Mouse (Mus musculus) midbrain, embryonic 14.5 days (tissue): ENCODE measurements around the gene Gcsh. TPM values are rescaled to one million over a fixed set of nuclear protein-coding genes. Genes with fewer than 3 reads are reported as not detected.

Experiments
- ATAC-seq: fragments of 200-750 bp; cut with Nextera tagmentation; 2 replicates; pipeline ENCODE4 v1.8.0; 2017; ENCODE audit warnings: moderate number of reproducible peaks, moderate library complexity; ENCODE audit not compliant: low FRiP score, low TSS enrichment
- DNase-seq: peaks from one replicate; pipeline ENCODE4 v3.0.0-alpha.2; 2015
- H3K27ac ChIP-seq: fragments of 300-500 bp; sonication (generic); replicated peaks from 2 replicates; pipeline ENCODE4 v1.5.1; 2014; ENCODE audit warnings: mild to moderate bottlenecking, low read depth, low read length, moderate library complexity
- H3K27me3 ChIP-seq: fragments of 300-500 bp; sonication (generic); 2 replicates; pipeline ENCODE4 v1.6.1; 2014; ENCODE audit warnings: low read length, control low read depth, mixed read lengths; ENCODE audit not compliant: control insufficient read depth, insufficient read depth
- H3K36me3 ChIP-seq: fragments of 300-500 bp; sonication (generic); 2 replicates; pipeline ENCODE4 v1.6.1; 2014; ENCODE audit warnings: low read length, control low read depth; ENCODE audit not compliant: control insufficient read depth, insufficient read depth
- H3K4me1 ChIP-seq: fragments of 300-500 bp; sonication (generic); 2 replicates; pipeline ENCODE4 v1.6.1; 2014; ENCODE audit warnings: mild to moderate bottlenecking, antibody characterized with exemption, low read length, control low read depth; ENCODE audit not compliant: control insufficient read depth, insufficient read depth
- H3K4me2 ChIP-seq: fragments of 300-500 bp; sonication (generic); 2 replicates; pipeline ENCODE4 v1.6.1; 2014; ENCODE audit warnings: mild to moderate bottlenecking, low read length, moderate library complexity
- H3K4me3 ChIP-seq: fragments of 300-500 bp; sonication (generic); replicated peaks from 2 replicates; pipeline ENCODE4 v1.5.1; 2014; ENCODE audit warnings: low read depth, low read length
- H3K9ac ChIP-seq: fragments of 300-500 bp; sonication (generic); replicated peaks from 2 replicates; pipeline ENCODE4 v1.6.1; 2014; ENCODE audit warnings: mild to moderate bottlenecking, low read length, moderate library complexity
- H3K9me3 ChIP-seq: fragments of 300-500 bp; sonication (generic); 2 replicates; pipeline ENCODE4 v1.6.1; 2016; ENCODE audit warnings: low read length, control low read depth, mixed read lengths; ENCODE audit not compliant: control insufficient read depth
- WGBS: fragments of 180-500 bp; shearing (Covaris S2); extraction: QIAGEN DNeasy Blood & Tissue Kit; methylation state at CpG from one replicate; pipeline ENCODE4 v1.1.7; 2014; 5-methylcytosine and 5-hydroxymethylcytosine counted together
- polyA plus RNA-seq: library from polyadenylated mRNA; unstranded; fragments of >200 nt; fragmentation: Nextera tagmentation; extraction: Ambion mirVana; gene quantifications from 2 replicates; pipeline ENCODE4 v1.2.1, GENCODE M21; 2014

Gcsh gene
- polyA plus RNA-seq, 1 experiment from 2014 or later = 87.5 TPM

GRCm38 (mm10) chr8:116943555-116944384, 49.6 kb downstream of the Gcsh start:
- under 1% methylated on average over 62 of the region's 62 CpGs for WGBS
- H3K27ac ChIP-seq = peak overlapping the region; percentile 68
- H3K36me3 ChIP-seq = 0 out of 2 replicates have a peak, but pooled peaks cover 6% of the 10 kb centered on the region
- no peaks in the 10 kb centered on the region for H3K27me3 ChIP-seq
- H3K4me3 ChIP-seq = peak overlapping the region; percentile 99
- H3K9ac ChIP-seq = peak overlapping the region; percentile 92
- DNase-seq = peak; percentile 48
- no peaks in the 10 kb centered on the region for H3K9me3 ChIP-seq
- H3K4me1 ChIP-seq = peaks cover 15% of the 10 kb centered on the region
- peak; percentile 83 for ATAC-seq
- peak overlapping the region; percentile 96 for H3K4me2 ChIP-seq

GRCm38 (mm10) chr8:116943161-116943554, 50.2 kb downstream of the Gcsh start, which contains the start of gene Atmin:
Gene Atmin, plus strand, starts transcription at chr8:116943393.
- Histone ChIP-seq H3K4me1 (peaks cover 15% of the 10 kb centered on the region), H3K36me3 (0 out of 2 replicates have a peak, but pooled peaks cover 6% of the 10 kb centered on the region), H3K27me3 (no peaks in the 10 kb centered on the region), H3K4me3 (peak within 1 kb of the TSS; percentile 99), H3K9me3 (no peaks in the 10 kb centered on the region), H3K9ac (peak within 1 kb of the TSS; percentile 92), H3K4me2 (peak within 1 kb of the TSS; percentile 96), H3K27ac (peak within 1 kb of the TSS; percentile 68)
- under 1% methylated on average over 28 of the region's 46 CpGs for WGBS
- peak; percentile 91 for ATAC-seq
- peak; percentile 97 for DNase-seq

GRCm38 (mm10) chr8:116942284-116943058, 50.9 kb downstream of the Gcsh start:
- DNase-seq (peak; percentile 5), ATAC-seq (no peak)
- WGBS = 79% methylated on average over 12 of the region's 12 CpGs
- H3K9me3 ChIP-seq = no peaks in the 10 kb centered on the region
- H3K27ac ChIP-seq = no peak overlapping the region
- peak overlapping the region; percentile 32; the same call in 1 of the 2 replicates for H3K4me2 ChIP-seq
- no peak overlapping the region for H3K9ac ChIP-seq
- 0 out of 2 replicates have a peak, but pooled peaks cover 6% of the 10 kb centered on the region for H3K36me3 ChIP-seq
- H3K27me3 ChIP-seq = no peaks in the 10 kb centered on the region
- peaks cover 15% of the 10 kb centered on the region for H3K4me1 ChIP-seq
- no peak overlapping the region for H3K4me3 ChIP-seq

GRCm38 (mm10) chr8:116935506-116935905, 57.8 kb downstream of the Gcsh start:
- H3K4me3 ChIP-seq = no peak overlapping the region
- H3K9me3 ChIP-seq = no peaks in the 10 kb centered on the region
- no peak overlapping the region for H3K4me2 ChIP-seq
- no peak overlapping the region for H3K27ac ChIP-seq
- H3K9ac ChIP-seq = no peak overlapping the region
- H3K36me3 ChIP-seq = peaks cover 14% of the 10 kb centered on the region; the same call in 1 of the 2 replicates
- DNase-seq (no peak), ATAC-seq (no peak)
- 24% methylated on average over 6 of the region's 6 CpGs for WGBS
- no peaks in the 10 kb centered on the region for H3K4me1 ChIP-seq
- no peaks in the 10 kb centered on the region for H3K27me3 ChIP-seq

GRCm38 (mm10) chr8:116934976-116935375, 58.4 kb downstream of the Gcsh start:
- H3K4me2 ChIP-seq = no peak overlapping the region
- H3K4me3 ChIP-seq = no peak overlapping the region
- 96% methylated on average over 4 of the region's 4 CpGs for WGBS
- H3K27me3 ChIP-seq = no peaks in the 10 kb centered on the region
- H3K27ac ChIP-seq = no peak overlapping the region
- no peak overlapping the region for H3K9ac ChIP-seq
- H3K36me3 ChIP-seq = peaks cover 14% of the 10 kb centered on the region; the same call in 1 of the 2 replicates
- DNase-seq (no peak), ATAC-seq (no peak)
- H3K9me3 ChIP-seq = no peaks in the 10 kb centered on the region
- H3K4me1 ChIP-seq = no peaks in the 10 kb centered on the region

Other genes starting within 250 kb of the Gcsh start
- 26.2 and 30.5 TPM in 2 replicates for gene Cmc2, start 72.1 kb downstream of the Gcsh start, polyA plus RNA-seq
- gene Cenpn, start 71.8 kb downstream of the Gcsh start, polyA plus RNA-seq = 7.0 and 11.8 TPM in 2 replicates
- gene Atmin, start 50.1 kb downstream of the Gcsh start, polyA plus RNA-seq = 21.2 and 26.3 TPM in 2 replicates
- 5.6 and 6.3 TPM in 2 replicates for gene 1700030J22Rik, start 14.6 kb downstream of the Gcsh start, polyA plus RNA-seq
- 0.12 TPM in 1 of 2 replicates, not detected in the other for gene Pkd1l2, start 88.9 kb upstream of the Gcsh start, polyA plus RNA-seq
- gene Bco1, start 102.3 kb upstream of the Gcsh start, polyA plus RNA-seq = 0.18 TPM in 1 of 2 replicates, not detected in the other
- gene Gan, start 164.6 kb upstream of the Gcsh start, polyA plus RNA-seq = 4.9 and 7.1 TPM in 2 replicates